Mouse (Mus musculus) midbrain, embryonic 12.5 days (tissue): Measurements from ENCODE around the gene Lcn10. TPM values are rescaled to one million over a fixed set of nuclear protein-coding genes. Genes with fewer than 3 reads are reported as not detected.

Experiments used
- ATAC-seq: fragments of 200-750 bp; cut with Nextera tagmentation; 2 replicates; pipeline ENCODE4 v1.8.0; 2017; ENCODE audit warnings: low read depth, moderate TSS enrichment, moderate library complexity; ENCODE audit not compliant: low FRiP score
- H3K27ac ChIP-seq: fragments of 300-500 bp; sonication (generic); replicated peaks from 2 replicates; pipeline ENCODE4 v1.5.1; 2016; ENCODE audit warnings: mild to moderate bottlenecking
- H3K27me3 ChIP-seq: fragments of 300-500 bp; sonication (generic); 2 replicates; pipeline ENCODE4 v1.6.1; 2016; ENCODE audit warnings: mild to moderate bottlenecking
- H3K36me3 ChIP-seq: fragments of 300-500 bp; sonication (generic); 2 replicates; pipeline ENCODE4 v1.6.1; 2016
- H3K4me1 ChIP-seq: fragments of 300-500 bp; sonication (generic); 2 replicates; pipeline ENCODE4 v1.6.1; 2016
- H3K4me2 ChIP-seq: fragments of 300-500 bp; sonication (generic); replicated peaks from 2 replicates; pipeline ENCODE4 v1.6.1; 2016; ENCODE audit warnings: mild to moderate bottlenecking, moderate library complexity
- H3K4me3 ChIP-seq: fragments of 300-500 bp; sonication (generic); 2 replicates; pipeline ENCODE4 v1.5.1; 2016; ENCODE audit warnings: mild to moderate bottlenecking
- H3K9ac ChIP-seq: fragments of 300-500 bp; sonication (generic); replicated peaks from 2 replicates; pipeline ENCODE4 v1.6.1; 2016; ENCODE audit warnings: mild to moderate bottlenecking, moderate library complexity
- H3K9me3 ChIP-seq: fragments of 300-500 bp; sonication (generic); 2 replicates; pipeline ENCODE4 v1.6.1; 2016; ENCODE audit warnings: mild to moderate bottlenecking
- WGBS: fragments of 180-500 bp; shearing (Covaris S2); methylation state at CpG from one replicate; pipeline ENCODE4 v1.1.7; 2016; 5-methylcytosine and 5-hydroxymethylcytosine counted together
- polyA plus RNA-seq: library from polyadenylated mRNA; unstranded; fragments of >200 nt; fragmentation: Nextera tagmentation; extraction: Ambion mirVana; gene quantifications from 2 replicates; pipeline ENCODE4 v1.2.1, GENCODE M21; 2016

The Lcn10 gene
- not detected in 2 replicates for polyA plus RNA-seq

DNA sequence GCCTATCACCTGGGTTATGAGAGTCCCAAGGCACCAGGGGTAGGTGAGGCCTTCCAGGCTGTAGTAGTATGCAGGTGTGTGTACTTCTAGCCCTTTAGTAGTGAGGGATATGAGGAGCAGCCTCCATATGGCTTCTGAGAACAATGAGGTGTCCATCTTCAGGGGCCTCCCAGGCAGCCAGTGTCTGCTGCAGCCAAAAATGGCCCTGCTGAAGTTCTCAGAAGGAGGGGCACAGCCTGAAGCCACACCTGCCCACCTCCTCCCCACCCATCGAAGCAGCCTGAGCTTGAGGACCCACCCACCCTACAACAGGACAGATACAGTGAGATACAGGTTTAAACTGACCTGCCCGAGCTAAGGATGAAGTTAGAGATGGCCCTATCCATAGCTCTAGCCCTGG lies at the start of gene Lcn10:
TSS of gene Lcn10 (plus strand) at position 301 of the 400 bp plus-strand sequence.
- Histone ChIP-seq H3K4me1 (no peaks in the 10 kb centered on the region), H3K4me3 (no peak within 1 kb of the TSS), H3K36me3 (no peaks in the 10 kb centered on the region), H3K9me3 (no peaks in the 10 kb centered on the region), H3K27ac (no peak within 1 kb of the TSS), H3K27me3 (no peaks in the 10 kb centered on the region), H3K4me2 (no peak within 1 kb of the TSS), H3K9ac (no peak within 1 kb of the TSS)
- no peak for ATAC-seq
- WGBS: 66% methylated on average over 2 of the region's 2 CpGs

DNA sequence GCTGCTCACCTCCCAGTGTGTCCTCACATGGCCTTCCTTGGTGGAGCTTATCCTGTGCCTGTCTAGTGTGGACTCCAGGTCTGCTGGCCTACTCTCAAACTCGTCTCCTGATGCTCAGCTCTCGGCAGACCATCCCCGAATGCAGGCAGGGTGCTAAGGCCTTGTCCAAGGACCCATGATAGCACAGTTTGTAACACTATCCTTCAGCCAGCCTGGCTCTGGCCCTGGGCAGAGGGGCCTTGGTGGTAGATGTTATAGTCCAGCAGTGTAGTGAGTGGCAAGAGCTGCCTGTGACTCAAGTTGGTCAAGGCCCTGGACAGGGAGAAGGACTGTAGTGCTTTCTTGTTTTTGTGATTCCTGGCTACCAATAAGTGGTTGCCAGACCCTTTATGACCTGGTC lies 48.9 kb upstream of the Lcn10 start:
- H3K4me3 ChIP-seq: no peak overlapping the region
- H3K27ac ChIP-seq: no peak overlapping the region
- no peaks in the 10 kb centered on the region for H3K27me3 ChIP-seq
- H3K36me3 ChIP-seq: no peaks in the 10 kb centered on the region
- WGBS: 81% methylated on average over 3 of the region's 3 CpGs
- no peaks in the 10 kb centered on the region for H3K4me1 ChIP-seq
- H3K4me2 ChIP-seq: no peak overlapping the region
- no peak for ATAC-seq
- no peak overlapping the region for H3K9ac ChIP-seq
- H3K9me3 ChIP-seq: no peaks in the 10 kb centered on the region

DNA sequence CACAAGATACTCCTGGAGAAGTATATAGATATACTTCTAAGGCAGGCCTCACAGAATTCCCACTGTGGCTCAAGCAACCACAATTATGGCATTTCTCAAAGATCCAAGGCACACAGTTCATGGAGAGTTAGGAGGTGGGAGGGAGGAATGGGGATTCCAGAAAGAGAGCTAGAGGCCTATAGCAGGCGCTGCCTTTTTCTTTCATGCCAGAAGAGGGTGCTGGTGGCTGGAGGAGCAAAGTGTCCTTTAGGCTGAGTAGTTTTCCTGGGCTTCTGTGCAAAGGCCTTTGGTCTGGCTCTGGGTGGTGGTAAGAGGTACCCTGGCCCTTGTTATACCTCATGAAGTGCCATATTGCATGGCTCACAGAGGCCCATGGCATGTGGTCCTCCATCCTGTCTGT lies 48.5 kb upstream of the Lcn10 start:
- Histone ChIP-seq H3K27ac (no peak overlapping the region), H3K9ac (no peak overlapping the region), H3K4me3 (no peak overlapping the region), H3K27me3 (no peaks in the 10 kb centered on the region), H3K9me3 (no peaks in the 10 kb centered on the region), H3K4me1 (no peaks in the 10 kb centered on the region), H3K4me2 (no peak overlapping the region), H3K36me3 (no peaks in the 10 kb centered on the region)
- WGBS: 27% methylated on average over 1 of the region's 1 CpGs
- no peak for ATAC-seq

DNA sequence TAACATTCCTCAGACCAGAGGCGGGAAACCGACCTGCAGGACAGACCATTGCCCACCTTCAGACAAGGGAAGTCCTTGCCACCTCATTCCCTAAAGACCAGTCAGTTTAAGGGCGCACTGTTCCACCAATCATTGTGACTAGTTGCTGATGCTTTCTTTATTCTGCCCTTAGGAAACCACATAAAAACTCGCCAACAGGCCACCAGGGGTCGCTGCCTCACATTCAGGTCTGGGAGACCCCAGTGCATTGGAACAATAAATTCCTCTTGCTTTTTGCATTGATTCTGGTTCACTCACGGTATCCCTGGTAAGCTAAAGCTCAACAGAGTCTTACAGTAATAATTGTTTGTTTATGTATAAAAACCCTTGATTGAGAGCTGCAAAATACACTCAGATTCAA lies 42.6 kb upstream of the Lcn10 start:
- 18% methylated on average over 6 of the region's 6 CpGs for WGBS
- no peak overlapping the region for H3K4me2 ChIP-seq

DNA sequence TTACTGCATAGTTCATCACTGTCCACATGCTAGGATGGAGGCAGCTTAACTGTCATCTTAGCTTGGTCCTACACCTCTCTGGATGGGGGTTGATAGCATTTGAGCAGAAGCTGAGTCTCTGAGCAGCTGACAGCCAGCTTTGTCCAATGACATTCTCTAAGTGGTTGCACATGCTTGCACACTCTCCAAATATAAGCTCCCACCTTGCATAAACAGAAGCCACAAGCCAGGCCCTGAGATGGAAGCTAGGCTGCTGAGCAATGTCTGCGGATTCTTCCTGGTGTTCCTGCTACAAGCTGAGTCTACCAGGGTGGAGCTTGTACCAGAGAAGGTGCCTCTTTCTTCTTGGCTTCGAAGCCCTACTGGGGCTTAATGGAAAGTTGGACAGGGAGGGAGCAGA lies 29.6 kb upstream of the Lcn10 start, which contains the start of gene Lcn8:
TSS of gene Lcn8 (plus strand) at position 219 of the 400 bp plus-strand sequence.
- WGBS: 77% methylated on average over 2 of the region's 2 CpGs
- ATAC-seq: no peak
- Histone ChIP-seq H3K4me1 (no peaks in the 10 kb centered on the region), H3K27me3 (no peaks in the 10 kb centered on the region; the same call in none of the 2 replicates), H3K36me3 (no peaks in the 10 kb centered on the region), H3K9ac (no peak within 1 kb of the TSS), H3K4me3 (no peak within 1 kb of the TSS), H3K9me3 (no peaks in the 10 kb centered on the region), H3K27ac (no peak within 1 kb of the TSS), H3K4me2 (no peak within 1 kb of the TSS)

More for the DNA sequence above, 42.6 kb upstream of the Lcn10 start:
- ATAC-seq: no peak
- Histone ChIP-seq H3K27ac (no peak overlapping the region), H3K9me3 (no peaks in the 10 kb centered on the region), H3K4me3 (no peak overlapping the region), H3K27me3 (no peaks in the 10 kb centered on the region), H3K9ac (no peak overlapping the region), H3K4me1 (no peaks in the 10 kb centered on the region), H3K36me3 (no peaks in the 10 kb centered on the region)

DNA sequence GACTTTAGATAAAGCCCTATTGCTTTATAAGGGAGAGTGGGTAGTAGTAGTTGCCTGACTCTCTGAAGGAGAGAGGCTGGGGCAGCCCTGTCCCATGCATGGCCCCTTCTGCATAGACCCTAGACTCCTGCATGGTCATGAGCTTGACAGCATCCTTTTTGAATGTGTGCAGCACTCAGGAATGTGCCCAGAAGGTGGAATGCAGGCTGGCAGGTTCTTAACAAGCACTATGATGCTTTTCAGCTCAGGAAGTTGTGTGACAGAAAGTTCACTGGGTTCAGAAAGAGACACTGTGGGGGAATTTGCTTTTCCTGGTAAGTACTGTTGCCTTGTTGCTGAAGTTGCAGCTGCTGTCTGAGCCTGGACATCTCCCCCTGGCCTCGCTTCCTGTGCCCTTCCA lies 28.0 kb upstream of the Lcn10 start:
- Histone ChIP-seq H3K27me3 (no peaks in the 10 kb centered on the region; the same call in none of the 2 replicates), H3K4me2 (no peak overlapping the region), H3K27ac (no peak overlapping the region), H3K4me3 (no peak overlapping the region), H3K36me3 (no peaks in the 10 kb centered on the region), H3K4me1 (no peaks in the 10 kb centered on the region), H3K9ac (no peak overlapping the region), H3K9me3 (no peaks in the 10 kb centered on the region)
- 75% methylated on average over 1 of the region's 1 CpGs for WGBS
- ATAC-seq: no peak

DNA sequence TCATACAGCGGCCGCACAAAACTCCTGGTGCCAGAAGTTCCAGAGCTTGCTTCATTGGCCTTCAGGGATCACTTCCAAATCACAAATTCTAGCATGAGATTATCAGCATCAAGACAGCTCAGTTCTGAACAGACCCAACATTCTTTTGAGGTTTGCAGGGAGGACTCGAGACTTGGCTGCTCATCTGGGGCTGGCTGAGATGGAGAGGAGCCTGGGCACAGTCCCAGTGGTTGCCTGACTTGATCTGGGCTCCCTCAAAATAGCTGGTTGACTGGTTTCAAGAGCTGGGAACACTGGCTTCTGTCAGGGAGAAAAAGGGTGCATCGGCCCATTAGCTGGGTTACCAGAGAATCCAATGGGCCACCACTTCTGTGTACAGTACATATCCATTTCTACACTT lies 25.8 kb upstream of the Lcn10 start:
- H3K4me3 ChIP-seq: no peak overlapping the region
- H3K9ac ChIP-seq: no peak overlapping the region
- no peaks in the 10 kb centered on the region for H3K36me3 ChIP-seq
- ATAC-seq: no peak
- H3K4me1 ChIP-seq: no peaks in the 10 kb centered on the region
- H3K4me2 ChIP-seq: no peak overlapping the region
- no peaks in the 10 kb centered on the region; the same call in none of the 2 replicates for H3K27me3 ChIP-seq
- no peaks in the 10 kb centered on the region for H3K9me3 ChIP-seq
- WGBS: 81% methylated on average over 4 of the region's 4 CpGs
- no peak overlapping the region for H3K27ac ChIP-seq

DNA sequence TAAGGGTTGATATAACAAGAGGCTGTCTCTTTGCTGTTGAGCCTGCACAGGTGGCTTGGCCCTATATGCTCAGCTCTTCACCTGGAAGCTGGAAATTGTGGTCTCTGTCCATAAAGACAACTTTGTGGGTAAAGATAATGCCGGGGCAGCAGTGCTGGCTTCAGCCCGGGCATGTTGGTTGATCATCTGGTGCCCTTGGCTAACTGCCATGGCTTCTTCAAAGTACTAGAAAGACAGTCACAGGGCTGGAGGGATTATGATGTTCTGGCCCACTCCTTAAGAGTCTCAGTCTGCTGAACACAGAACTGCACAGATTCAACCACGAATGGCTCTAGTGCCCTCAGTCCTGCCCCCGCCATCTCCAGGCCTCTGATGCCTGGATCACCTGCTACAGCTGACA lies 25.3 kb upstream of the Lcn10 start:
- no peak for ATAC-seq
- no peak overlapping the region for H3K9ac ChIP-seq
- no peaks in the 10 kb centered on the region; the same call in none of the 2 replicates for H3K27me3 ChIP-seq
- H3K4me1 ChIP-seq: no peaks in the 10 kb centered on the region
- H3K9me3 ChIP-seq: no peaks in the 10 kb centered on the region
- no peak overlapping the region for H3K4me3 ChIP-seq
- H3K27ac ChIP-seq: no peak overlapping the region
- H3K4me2 ChIP-seq: no peak overlapping the region
- 89% methylated on average over 4 of the region's 4 CpGs for WGBS
- H3K36me3 ChIP-seq: no peaks in the 10 kb centered on the region

DNA sequence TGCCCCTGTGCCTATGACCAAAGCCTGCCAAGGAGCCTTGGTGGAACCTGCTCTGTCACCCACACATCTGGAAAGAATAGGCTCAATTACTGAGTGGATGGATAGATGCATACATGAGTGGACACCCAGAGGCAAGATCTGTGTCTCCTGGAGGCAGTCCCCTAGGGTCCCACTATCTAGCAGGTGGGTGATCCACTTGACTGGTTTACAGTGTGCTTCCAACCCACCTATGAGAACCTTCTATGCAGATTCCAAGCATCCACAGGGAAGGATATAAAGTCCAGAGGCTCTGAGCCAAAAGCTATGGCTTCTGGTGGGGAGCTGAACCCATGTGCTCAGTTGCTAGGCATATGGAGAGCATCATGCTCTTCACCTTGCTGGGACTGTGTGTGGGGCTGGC lies 24.9 kb upstream of the Lcn10 start, which contains the start of gene Lcn5:
TSS of gene Lcn5 (plus strand) at position 301 of the 400 bp plus-strand sequence.
- no peaks in the 10 kb centered on the region for H3K9me3 ChIP-seq
- no peak within 1 kb of the TSS for H3K4me3 ChIP-seq
- H3K9ac ChIP-seq: no peak within 1 kb of the TSS
- H3K36me3 ChIP-seq: no peaks in the 10 kb centered on the region
- H3K4me2 ChIP-seq: no peak within 1 kb of the TSS
- H3K27me3 ChIP-seq: no peaks in the 10 kb centered on the region; the same call in none of the 2 replicates
- no peak for ATAC-seq
- H3K4me1 ChIP-seq: no peaks in the 10 kb centered on the region
- H3K27ac ChIP-seq: no peak within 1 kb of the TSS

DNA sequence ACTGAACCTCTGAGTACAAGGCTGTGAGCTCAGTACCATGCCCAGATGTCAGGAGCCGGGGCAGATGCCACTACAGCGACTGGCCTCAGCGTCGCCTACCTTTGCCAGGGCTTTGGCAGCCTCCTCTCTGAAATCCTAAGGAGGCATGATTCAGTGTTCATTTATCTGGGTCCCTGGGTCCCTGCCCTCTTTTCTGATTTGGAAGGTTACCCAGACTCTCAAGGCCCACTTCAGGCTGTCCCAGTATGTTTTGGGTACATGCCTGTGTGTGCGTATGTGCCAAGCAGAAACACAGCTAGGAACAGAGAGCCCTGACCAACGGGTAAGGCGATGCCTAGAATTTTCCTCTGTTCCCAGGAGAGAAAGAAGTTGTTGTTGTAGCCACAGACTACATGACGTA lies 22.2 kb upstream of the Lcn10 start:
- Histone ChIP-seq H3K27ac (no peak overlapping the region), H3K9ac (no peak overlapping the region), H3K4me1 (no peaks in the 10 kb centered on the region), H3K36me3 (no peaks in the 10 kb centered on the region), H3K9me3 (no peaks in the 10 kb centered on the region), H3K27me3 (no peaks in the 10 kb centered on the region; the same call in 1 of the 2 replicates), H3K4me3 (no peak overlapping the region), H3K4me2 (no peak overlapping the region)
- 93% methylated on average over 8 of the region's 8 CpGs for WGBS
- no peak for ATAC-seq

DNA sequence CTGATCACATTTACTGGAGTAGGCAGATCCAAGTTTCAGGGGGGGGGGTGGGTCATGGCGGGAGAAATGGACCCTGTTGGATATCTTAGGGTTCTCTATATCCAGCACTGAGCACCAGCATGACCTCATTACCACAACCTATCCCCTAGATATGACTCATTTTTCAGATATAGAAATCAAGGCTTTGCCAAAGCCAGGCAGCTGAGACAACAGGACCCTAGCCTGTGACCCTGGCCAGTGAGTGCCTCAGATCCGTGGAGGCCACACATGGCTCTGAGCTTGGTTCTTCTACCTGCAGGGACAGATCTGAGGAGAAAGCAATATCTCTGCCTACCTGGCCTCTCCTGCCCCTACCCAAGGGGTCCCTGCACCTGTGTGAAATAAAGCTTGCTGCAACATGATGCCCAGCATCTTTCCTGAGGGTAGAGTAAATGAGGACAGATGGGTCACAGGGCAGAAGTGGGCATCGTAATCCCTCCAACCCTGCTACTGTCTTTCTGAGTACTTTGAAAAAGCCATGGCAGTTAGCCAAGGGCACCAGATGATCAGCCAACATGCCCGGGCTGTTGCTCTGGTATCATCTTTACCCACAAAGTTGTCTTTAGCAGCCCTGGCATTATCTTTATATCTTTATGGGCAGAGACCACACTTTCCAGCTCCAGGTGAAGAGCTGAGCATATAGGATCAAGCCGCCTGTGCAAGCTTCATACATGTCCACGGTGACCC lies 21.1 kb upstream of the Lcn10 start:
- Histone ChIP-seq H3K9me3 (no peaks in the 10 kb centered on the region), H3K9ac (no peak overlapping the region), H3K4me1 (no peaks in the 10 kb centered on the region), H3K27me3 (no peaks in the 10 kb centered on the region), H3K36me3 (no peaks in the 10 kb centered on the region), H3K27ac (no peak overlapping the region), H3K4me2 (no peak overlapping the region), H3K4me3 (no peak overlapping the region)
- WGBS: 80% methylated on average over 6 of the region's 6 CpGs
- no peak for ATAC-seq

DNA sequence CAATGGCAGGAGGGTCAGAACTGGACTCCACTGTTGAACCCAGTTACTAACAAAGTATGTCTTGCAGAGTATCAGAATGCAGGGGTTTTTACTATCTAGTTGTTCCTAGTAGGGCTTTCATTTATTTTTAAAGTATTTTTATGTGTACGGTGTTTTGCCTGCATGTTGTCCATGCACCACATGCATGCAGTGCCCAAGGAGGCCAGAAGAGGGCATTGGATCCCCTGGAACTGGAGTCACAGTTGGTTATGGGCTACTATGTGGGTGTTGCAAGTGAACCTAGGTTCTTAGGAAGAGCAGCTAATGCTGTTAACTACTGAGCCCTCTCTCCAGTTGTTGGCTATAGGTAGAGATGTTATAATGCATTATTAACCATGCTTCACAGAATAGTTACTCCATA lies 19.0 kb upstream of the Lcn10 start:
- no peaks in the 10 kb centered on the region for H3K9me3 ChIP-seq
- no peaks in the 10 kb centered on the region for H3K27me3 ChIP-seq
- H3K4me3 ChIP-seq: no peak overlapping the region
- WGBS: 74% methylated on average over 1 of the region's 1 CpGs
- H3K27ac ChIP-seq: no peak overlapping the region
- no peak overlapping the region for H3K4me2 ChIP-seq
- no peak overlapping the region for H3K9ac ChIP-seq
- ATAC-seq: no peak
- no peaks in the 10 kb centered on the region for H3K36me3 ChIP-seq
- H3K4me1 ChIP-seq: no peaks in the 10 kb centered on the region

DNA sequence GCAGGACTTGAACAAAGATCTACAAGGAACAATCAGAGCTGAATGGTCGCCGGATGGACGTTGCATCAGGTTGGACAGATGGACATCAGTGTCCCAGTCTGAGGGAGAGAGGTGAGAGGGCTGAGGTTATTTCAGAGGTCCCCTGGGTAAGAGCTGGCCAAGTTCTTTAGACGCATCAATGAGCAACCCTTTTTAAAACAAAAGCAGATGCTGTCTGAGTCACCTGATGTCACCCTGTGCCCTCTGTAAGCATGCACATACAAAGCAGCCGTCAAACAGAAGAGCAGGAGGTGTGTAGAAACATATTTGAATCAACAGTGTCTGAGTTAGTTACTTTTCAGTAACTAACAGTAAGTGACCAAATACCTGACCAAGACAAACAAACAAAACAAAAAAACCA lies 18.4 kb upstream of the Lcn10 start:
- H3K36me3 ChIP-seq: no peaks in the 10 kb centered on the region
- 90% methylated on average over 5 of the region's 5 CpGs for WGBS

More for the DNA sequence above, 18.4 kb upstream of the Lcn10 start:
- no peak overlapping the region for H3K4me2 ChIP-seq
- H3K27me3 ChIP-seq: no peaks in the 10 kb centered on the region
- H3K4me1 ChIP-seq: no peaks in the 10 kb centered on the region
- no peak overlapping the region for H3K4me3 ChIP-seq
- no peak overlapping the region for H3K9ac ChIP-seq
- no peak overlapping the region for H3K27ac ChIP-seq
- no peaks in the 10 kb centered on the region for H3K9me3 ChIP-seq
- ATAC-seq: no peak
